Mouse (Mus musculus) kidney, adult 8-10 months (tissue): ENCODE data around the gene Iqch.
"Not testable (repeated sequence)": the region's sequence is repeated elsewhere in the genome, so short reads cannot be mapped to it uniquely, and the experiment has no call there.

Source experiments
- DNase-seq, 2 experiments: peaks; one replicate each; pipeline ENCODE4 v3.0.0; 2022

Gene Iqch

GRCm38 (mm10) chr9:63556933-63557332, 45.4 kb downstream of the Iqch start:
- DNase-seq: no peak

DNA sequence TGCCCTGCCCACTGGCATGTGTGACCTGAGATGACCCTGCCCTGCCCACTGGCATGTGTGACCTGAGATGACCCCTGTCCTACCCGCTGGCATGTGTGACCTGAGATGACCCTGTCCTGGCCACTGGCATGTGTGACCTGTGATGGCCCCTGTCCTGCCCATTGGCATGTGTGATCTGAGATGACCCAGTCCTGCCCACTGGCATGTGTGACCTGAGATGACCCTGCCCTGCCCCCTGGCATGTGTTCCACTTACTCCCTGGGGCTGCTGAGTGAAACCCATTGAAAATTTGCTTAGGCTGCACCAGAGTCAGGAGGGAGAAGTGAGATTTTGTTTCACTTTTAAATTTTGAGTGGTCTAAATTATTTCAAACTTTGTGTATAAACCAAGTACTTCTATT, 46.0 kb downstream of the Iqch start:
- DNase-seq: no peak

- no peak for DNase-seq
Observed at GRCm38 (mm10) chr9:63555460-63555990, 46.8 kb downstream of the Iqch start.

GRCm38 (mm10) chr9:63553628-63554027, 48.7 kb downstream of the Iqch start:
- no peak for DNase-seq

DNA sequence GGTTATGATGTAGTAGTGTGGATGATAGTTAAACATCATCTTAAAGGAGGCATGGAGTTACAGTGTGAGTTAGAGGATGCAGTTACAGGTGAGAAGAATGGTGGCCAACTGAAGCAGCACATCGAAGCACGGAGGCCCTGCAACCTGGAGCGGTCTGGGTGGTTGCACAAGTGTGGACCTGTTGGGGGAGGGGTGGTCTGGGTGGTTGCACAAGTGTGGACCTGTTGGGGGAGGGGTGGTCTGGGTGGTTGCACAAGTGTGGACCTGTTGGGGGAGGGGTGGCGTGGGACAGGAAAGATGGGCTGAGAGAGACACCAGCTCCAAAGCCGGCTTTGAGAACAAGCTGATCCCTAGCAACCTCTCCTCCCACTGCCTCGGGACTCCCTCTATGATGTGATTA, 51.6 kb downstream of the Iqch start:
- not testable (repeated sequence) for DNase-seq

- DNase-seq: no peak
Observed at GRCm38 (mm10) chr9:63548966-63549365, 53.3 kb downstream of the Iqch start.

DNA sequence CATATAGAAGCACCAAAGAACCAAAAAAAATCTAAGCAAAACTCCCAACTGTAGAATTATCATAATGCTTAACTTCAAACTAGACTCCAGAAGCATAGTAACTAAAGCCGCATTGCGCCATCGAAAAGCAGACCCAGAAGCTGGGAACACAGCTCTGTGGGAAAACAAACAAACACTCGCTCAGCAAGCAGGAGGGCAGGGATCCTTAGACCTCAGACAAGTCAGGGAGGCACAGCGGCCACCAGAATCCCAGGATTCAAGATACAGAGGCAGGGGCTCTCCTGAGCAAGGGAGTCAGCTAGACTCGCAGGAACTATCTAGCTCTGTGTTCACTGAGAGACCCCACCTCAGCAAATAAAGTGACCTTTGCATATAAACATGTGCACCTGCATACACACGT, 60.4 kb downstream of the Iqch start:
- DNase-seq: no peak

GRCm38 (mm10) chr9:63541301-63541700, 61.0 kb downstream of the Iqch start:
- no peak for DNase-seq

GRCm38 (mm10) chr9:63537489-63537888, 64.8 kb downstream of the Iqch start:
- no peak for DNase-seq

- no peak for DNase-seq
Observed at GRCm38 (mm10) chr9:63535042-63535441, 67.3 kb downstream of the Iqch start.

DNA sequence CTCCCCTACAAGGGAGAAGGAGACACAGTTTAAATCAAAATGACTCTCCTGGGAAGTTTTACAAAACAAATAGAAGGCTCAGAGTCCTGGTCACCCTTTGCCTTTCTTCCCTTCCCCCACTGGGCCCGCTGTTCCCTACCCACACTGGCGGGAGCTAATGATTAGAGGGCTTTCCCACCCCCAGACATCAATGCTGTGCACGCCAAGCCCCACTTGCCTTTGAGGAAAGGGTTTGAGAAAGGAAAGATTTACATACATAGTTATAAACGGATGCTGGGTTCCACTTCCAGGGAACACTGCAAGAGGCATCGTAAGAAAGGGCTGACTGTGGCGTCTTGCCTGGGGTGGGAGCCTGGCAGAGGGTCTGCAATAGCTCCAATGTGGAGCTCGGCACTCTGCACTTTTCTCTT, 67.9 kb downstream of the Iqch start:
- DNase-seq: no peak

- DNase-seq: peak; percentile 34 to 45
Observed at GRCm38 (mm10) chr9:63532966-63533711, 69.2 kb downstream of the Iqch start.

DNA sequence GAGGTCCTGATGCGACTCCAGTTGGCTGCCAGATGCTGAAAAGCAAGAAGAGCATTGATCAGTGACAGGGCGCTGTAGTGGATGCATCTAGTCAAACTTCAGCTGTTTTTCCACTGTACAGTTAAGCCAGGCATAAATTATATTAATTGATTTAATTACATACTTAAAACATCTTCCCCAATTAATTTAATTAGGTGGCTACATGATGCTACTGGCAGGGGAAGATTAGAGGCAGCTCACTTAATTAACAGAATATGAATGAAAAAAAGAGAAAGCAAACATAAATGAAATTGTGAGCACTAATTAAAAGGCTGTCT, 78.4 kb downstream of the Iqch start:
- DNase-seq: no peak

DNA sequence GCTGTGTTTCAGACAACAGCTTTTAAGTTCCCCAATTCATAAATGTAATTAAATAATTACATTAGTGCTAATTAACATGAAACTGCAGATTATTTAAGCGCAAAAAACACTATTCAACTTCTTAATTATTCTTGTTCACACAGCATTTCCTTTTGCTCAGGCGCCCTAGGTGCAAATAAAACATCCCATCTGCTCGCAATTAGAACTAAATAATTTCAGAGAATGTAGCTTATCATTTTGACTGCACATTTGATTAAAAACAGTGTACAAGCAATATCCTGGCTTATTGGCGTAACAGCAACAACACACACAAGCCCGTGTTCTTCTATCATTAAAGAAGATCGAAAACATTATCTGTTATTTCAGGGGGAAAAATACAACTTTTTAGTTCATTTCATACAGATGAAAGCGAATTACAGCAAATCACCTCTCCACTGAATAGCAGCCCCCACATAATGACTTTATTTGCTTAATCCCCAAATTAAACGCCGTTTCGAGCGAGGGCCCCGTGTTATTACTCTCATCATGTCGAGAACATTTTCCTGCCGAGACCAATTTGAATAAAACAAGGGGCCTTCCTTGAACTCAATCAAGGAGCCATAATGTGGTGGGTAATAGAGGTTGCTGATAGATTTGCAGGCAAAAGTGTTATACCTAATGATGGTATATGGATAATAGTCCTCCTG, 78.9 kb downstream of the Iqch start:
- DNase-seq: no peak

GRCm38 (mm10) chr9:63512851-63513250, 89.4 kb downstream of the Iqch start:
- DNase-seq: no peak

DNA sequence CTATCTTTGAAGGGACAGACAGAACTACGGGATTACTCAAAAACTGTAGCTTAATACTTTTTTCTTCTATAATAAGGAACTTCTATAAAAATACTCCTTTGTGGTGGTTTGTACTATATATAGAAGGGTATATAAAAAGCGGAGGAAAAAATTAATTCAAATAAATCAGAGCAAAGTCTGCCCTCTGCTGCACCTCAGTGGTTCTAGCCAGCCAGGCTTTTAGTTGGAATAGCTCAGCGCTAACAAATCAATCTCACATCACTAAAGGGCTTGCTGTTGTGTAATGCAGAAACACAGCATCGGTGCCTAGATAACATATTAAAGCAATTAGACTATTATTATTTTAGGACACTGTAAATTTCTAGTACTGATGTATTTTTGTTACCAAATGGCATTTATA, 91.3 kb downstream of the Iqch start:
- DNase-seq: no peak

- DNase-seq: no peak
Observed at GRCm38 (mm10) chr9:63507110-63507509, 95.2 kb downstream of the Iqch start.

DNA sequence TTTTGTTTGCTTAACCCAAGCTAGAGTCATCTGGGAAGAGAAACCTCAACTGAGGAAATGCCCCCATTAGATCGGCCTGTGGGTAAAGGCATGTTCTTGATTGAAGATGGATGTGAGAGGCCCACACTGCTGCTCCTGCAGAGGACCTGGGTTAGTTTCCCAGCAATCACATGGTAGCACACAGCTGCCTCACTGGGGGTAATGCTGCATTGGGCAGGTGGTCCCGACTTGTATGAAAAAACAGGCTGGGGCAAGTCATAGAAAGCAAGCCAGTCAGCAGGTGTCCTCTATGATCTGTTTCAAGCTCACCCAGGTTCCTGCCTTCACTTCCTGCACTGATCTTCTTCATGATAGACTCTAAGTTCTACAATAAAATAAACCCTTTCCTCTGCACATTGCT, 98.4 kb downstream of the Iqch start:
- no peak for DNase-seq

- no peak for DNase-seq
Observed at GRCm38 (mm10) chr9:63501516-63501915, 100.8 kb downstream of the Iqch start.

- DNase-seq: no peak
Observed at GRCm38 (mm10) chr9:63499912-63500311, 102.4 kb downstream of the Iqch start.

DNA sequence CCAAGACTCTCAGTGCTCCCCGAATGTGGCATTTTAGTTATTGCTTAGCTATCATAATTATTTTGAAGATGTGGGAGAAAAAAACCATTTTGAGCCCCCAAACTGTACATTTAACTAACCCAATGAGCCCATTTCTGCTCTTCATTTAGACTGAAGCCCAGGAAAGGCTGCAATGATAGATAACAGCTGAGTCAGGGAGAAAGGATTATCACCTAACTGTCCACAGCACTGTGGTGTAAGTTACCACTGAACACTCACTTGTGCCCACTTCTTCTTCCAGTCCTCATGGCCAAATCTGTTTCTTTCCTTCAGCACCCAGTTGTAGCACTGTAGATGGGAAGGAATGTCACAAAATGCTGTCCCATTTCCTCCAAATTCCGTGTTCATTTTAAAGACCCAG, 106.5 kb downstream of the Iqch start:
- DNase-seq: no peak

GRCm38 (mm10) chr9:63493746-63494145, 108.5 kb downstream of the Iqch start:
- no peak for DNase-seq

- no peak for DNase-seq
Observed at GRCm38 (mm10) chr9:63492291-63492690, 110.0 kb downstream of the Iqch start.

- DNase-seq: no peak
Observed at GRCm38 (mm10) chr9:63490521-63491307, 111.6 kb downstream of the Iqch start.
